Mouse (Mus musculus) CH12.LX (cell line): Measurements from ENCODE around the gene Gm37240.

Experiments
- CTCF ChIP-seq, 2 experiments: IDR thresholded peaks in 1 of 2; conservative IDR thresholded peaks in 1 of 2; 2 replicates each; pipeline ENCODE4 v1.5.1; 2011 to 2012; ENCODE audit warnings: low read depth in 2 of 2, low read length in 2 of 2, improper control_type of control experiment in 1 of 2, inconsistent platforms in 1 of 2, mild to moderate bottlenecking in 1 of 2, moderate library complexity in 1 of 2
- E2F4 ChIP-seq: IDR thresholded peaks from 2 replicates; pipeline ENCODE4 v1.6.1; 2011; ENCODE audit warnings: low read depth, low read length, improper control_type of control experiment; ENCODE audit not compliant: insufficient replicate concordance
- EP300 ChIP-seq: IDR thresholded peaks from 2 replicates; pipeline ENCODE4 v1.6.1; 2011; ENCODE audit warnings: low read length, improper control_type of control experiment
- HCFC1 ChIP-seq: IDR thresholded peaks from 2 replicates; pipeline ENCODE4 v1.6.1; 2012; ENCODE audit warnings: low read depth, mild to moderate bottlenecking, inconsistent platforms, low read length, improper control_type of control experiment
- JUN ChIP-seq: IDR thresholded peaks from 2 replicates; pipeline ENCODE4 v1.6.1; 2011; ENCODE audit warnings: low read depth, mild to moderate bottlenecking, low read length, improper control_type of control experiment, moderate library complexity; ENCODE audit not compliant: insufficient read depth
- MAFK ChIP-seq: IDR thresholded peaks from 2 replicates; pipeline ENCODE4 v1.6.1; 2011; ENCODE audit warnings: low read length, improper control_type of control experiment; ENCODE audit not compliant: insufficient replicate concordance
- NELFE ChIP-seq: IDR thresholded peaks from 2 replicates; pipeline ENCODE4 v1.6.1; 2011; ENCODE audit warnings: low read depth, low read length, improper control_type of control experiment
- POLR2A ChIP-seq: IDR thresholded peaks from 2 replicates; pipeline ENCODE4 v1.6.1; 2011; ENCODE audit warnings: low read depth, mild to moderate bottlenecking, improper control_type of control experiment, low read length
- SIN3A ChIP-seq: IDR thresholded peaks from 2 replicates; pipeline ENCODE4 v1.6.1; 2012; ENCODE audit warnings: low read length, improper control_type of control experiment, inconsistent platforms
- SMC3 ChIP-seq: IDR thresholded peaks from 2 replicates; pipeline ENCODE4 v1.6.1; 2011; ENCODE audit warnings: low read depth, low read length, improper control_type of control experiment
- UBTF ChIP-seq: IDR thresholded peaks from 2 replicates; pipeline ENCODE4 v1.6.1; 2012; ENCODE audit warnings: low read depth, mild to moderate bottlenecking, inconsistent platforms, low read length, improper control_type of control experiment, moderate library complexity
- ZC3H11A ChIP-seq: IDR thresholded peaks from 2 replicates; pipeline ENCODE4 v1.6.1; 2012; ENCODE audit warnings: low read depth, mild to moderate bottlenecking, inconsistent platforms, low read length, improper control_type of control experiment
- ZMIZ1 ChIP-seq: IDR thresholded peaks from 2 replicates; pipeline ENCODE4 v1.6.1; 2012; ENCODE audit warnings: low read depth, mild to moderate bottlenecking, inconsistent platforms, low read length, improper control_type of control experiment

GRCm38 (mm10) chr3:84642942-84643341, 1244.4 kb downstream of the Gm37240 start:
- no peak for TF ChIP-seq EP300
- TF ChIP-seq CTCF (conservative IDR thresholded peaks at IDR 0.05 in 1 of 2, IDR thresholded peaks at IDR 0.05 in 1 of 2; ENCODE audit: low read depth in 2 of 2, low read length in 2 of 2), result no peak
- no peak for TF ChIP-seq POLR2A
- no peak for TF ChIP-seq HCFC1
- TF ChIP-seq UBTF, result no peak
- TF ChIP-seq SIN3A, result no peak
- no peak for TF ChIP-seq ZMIZ1
- TF ChIP-seq E2F4, result no peak
- no peak for TF ChIP-seq SMC3
- no peak for TF ChIP-seq NELFE
- no peak for TF ChIP-seq MAFK
- no peak for TF ChIP-seq ZC3H11A
- no peak for TF ChIP-seq JUN
